Mouse (Mus musculus) cerebellum, adult 11-12 months (tissue): Measurements from ENCODE around the gene Slc4a8.
"Not testable (repeated sequence)": the region's sequence is repeated elsewhere in the genome, so short reads cannot be mapped to it uniquely, and the experiment has no call there.

Experiments used
- DNase-seq: peaks from one replicate; pipeline ENCODE4 v3.0.0; 2022

Slc4a8 gene

GRCm38 (mm10) chr15:100746478-100747120 is 14.9 kb upstream of the Slc4a8 start:
- no peak for DNase-seq

DNA sequence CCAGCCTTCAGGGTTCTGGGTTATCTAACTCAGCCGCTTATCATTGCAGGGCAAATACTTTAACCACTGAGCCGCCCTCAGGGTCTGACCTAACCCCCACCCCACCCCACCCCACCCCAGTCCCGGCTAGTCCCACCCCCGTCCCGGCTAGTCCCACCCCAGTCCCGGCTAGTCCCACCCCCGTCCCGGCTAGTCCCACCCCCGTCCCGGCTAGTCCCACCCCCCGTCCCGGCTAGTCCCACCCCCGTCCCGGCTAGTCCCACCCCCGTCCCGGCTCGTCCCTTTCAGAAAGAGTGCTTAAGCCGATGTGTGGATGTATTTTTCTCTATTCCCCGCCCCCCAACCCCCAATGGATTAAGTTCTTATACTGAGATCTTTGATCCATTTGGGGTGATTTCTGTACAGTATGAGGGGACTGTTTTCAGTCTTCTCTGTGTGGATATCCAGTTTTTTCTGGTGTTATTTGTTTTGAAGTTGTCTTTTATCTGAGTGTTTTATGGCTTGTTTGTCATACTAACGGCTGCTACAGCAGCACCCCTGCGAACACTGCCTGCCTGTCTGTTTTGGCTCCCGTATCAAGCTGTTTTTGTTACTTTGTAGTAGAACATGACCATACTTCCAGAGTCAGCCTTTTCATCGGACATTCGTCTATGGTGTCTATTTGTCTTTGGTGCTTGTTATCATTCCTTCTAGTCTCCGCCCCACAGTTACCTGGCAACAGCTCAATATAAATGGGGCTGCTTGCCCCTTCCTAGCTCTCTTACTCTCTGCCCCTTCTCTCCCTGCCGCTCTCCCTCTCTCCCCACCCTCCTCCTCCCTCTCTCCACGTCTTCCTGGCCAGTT is 14.2 kb upstream of the Slc4a8 start:
- no peak for DNase-seq

DNA sequence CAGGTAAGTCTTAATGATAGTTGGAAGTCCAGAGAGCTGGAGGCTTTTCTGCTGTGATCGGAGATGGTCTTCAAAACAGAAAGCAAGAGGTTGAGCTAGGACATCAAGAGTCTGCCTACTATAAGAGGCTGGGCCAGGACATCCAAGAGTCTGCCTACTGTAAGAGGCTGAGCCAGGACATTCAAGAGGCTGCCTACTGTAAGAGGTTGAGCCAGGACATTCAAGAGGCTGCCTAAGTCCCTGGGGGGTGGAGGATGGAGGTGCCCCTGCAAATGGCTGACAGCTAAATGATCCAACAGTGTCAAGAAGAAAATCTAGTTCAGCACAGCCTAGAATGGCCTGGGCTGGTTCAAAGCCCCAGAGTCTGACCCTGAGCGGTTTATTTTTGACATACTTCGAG is 13.0 kb upstream of the Slc4a8 start:
- no peak for DNase-seq

GRCm38 (mm10) chr15:100749751-100750538 is 11.6 kb upstream of the Slc4a8 start:
- no peak for DNase-seq

GRCm38 (mm10) chr15:100752439-100752838 is 9.1 kb upstream of the Slc4a8 start:
- DNase-seq: no peak

DNA sequence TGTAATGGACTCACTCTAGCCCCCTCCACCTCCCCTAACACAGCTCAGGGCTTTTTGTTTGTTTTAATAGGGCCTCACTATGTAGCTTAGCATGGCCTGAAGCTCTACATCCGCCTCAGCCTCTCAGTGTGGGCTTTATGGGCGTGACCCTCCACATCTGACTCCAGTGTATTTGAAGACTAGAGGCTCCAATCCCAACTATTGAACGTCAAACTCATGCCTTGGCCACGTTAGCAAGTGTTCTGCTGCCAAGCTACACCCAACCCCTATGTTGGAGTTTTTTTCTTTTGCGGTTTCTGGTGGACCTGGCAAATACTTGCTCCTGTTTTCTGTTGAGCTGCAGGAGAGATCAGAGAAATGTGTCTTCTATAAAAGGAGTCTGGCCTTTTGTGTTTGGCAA is 8.5 kb upstream of the Slc4a8 start:
- DNase-seq: no peak

GRCm38 (mm10) chr15:100754041-100754440 is 7.5 kb upstream of the Slc4a8 start:
- DNase-seq: no peak

DNA sequence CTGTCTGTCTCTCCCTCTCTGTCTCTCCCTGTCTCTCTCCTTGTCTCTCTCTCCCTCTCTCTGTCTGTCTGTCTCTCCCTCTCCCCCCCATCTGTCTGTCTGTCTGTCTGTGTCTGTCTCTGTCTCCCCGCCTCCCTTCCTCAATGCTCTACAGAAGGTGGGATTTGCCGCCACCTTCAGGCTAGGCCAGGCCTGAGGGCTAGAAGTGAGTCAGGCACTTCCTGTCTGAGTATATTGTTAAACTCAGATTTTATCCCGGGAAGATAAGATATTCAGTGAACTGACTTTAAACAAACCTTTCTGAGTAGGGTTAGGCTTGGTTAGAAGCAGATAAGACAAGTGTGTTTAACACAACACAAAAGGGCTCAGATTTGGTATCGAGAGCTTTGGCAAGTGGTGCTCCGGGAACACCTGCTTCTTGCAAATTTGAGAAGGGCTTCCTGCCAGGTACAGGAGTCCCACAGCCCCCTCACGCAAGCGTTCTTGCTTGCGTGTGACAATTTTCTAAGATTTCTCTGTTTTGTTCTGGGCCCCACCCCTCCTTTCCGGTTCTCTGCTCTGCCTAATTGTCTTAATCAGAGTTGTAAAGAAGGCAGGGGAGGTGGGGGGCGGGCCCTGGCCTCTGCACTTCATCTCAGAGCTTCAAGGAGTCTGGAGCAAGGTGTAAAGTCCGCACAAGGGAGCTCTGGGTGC is 6.6 kb upstream of the Slc4a8 start:
- no peak for DNase-seq

GRCm38 (mm10) chr15:100755498-100755859 is 6.1 kb upstream of the Slc4a8 start:
- DNase-seq: no peak

DNA sequence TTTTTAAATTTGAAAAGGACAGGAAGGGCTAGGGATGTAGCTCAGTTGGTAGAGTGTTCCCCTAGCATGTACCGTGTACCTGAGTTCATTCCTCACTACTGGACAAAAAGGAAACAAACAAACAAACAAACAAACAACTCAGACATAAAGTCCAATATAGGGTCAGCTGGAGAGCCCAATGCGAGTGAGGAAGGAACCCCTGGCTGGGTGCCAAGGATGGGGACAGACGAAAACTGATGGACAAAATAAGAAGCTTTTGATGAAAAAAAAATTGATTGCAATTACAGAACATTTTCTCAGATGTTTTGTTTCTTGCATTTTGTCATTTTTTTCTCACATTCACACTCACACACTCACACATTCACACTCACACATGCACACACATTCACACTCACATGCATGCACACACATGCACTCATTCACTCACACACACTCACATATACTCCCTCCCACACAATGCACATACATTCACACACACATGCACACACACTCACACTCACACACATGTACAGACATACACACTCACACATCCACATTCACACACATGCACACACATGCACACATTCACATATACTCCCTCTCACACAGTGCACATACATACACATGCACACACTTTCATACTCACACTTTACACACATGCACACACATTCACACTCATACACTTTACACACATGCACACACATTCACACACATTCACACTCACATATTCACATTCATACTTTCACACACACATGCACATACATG is 5.5 kb upstream of the Slc4a8 start:
- DNase-seq: no peak

GRCm38 (mm10) chr15:100757527-100757978 is 4.0 kb upstream of the Slc4a8 start:
- peak; percentile 65 for DNase-seq

DNA sequence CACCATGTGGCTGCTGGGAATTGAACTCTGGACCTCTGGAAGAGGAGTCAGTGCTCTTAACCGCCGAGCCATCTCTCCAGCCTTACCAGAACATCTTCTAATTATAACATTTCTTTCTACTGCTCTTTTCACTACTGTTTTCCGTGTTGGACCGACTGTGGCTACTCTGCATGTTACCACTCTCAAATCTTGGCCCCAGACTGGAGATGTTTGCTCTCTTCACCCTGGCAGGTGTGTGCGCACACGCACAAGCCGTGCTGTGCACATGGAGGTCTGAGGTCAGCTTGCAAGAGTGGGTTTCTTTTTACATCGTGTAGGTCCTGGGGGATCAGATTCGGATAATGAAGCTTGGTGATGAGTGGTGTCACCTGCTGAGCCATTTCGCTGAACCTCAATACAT is 2.3 kb upstream of the Slc4a8 start:
- DNase-seq: no peak

DNA sequence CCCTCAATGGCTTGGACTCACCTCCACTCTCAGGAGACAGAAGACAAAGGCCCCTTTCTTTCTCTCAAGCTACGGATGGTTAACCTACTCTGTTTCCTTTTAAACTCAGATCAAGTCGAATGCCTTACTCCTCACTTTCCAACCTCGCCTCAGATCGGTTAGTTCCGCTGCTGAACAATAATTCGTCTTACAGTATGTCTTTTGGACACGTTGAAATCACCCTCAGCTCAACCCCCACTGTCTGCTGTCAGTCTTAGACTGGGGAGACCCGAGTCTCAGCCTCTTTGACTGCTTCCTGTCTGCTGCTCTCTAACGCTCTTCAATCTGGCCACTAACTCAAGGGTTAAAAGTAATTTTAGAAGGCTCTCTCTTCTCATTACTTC is 520 bp upstream of the Slc4a8 start:
- DNase-seq: peak; percentile 9

GRCm38 (mm10) chr15:100762649-100763048 is 1.1 kb downstream of the Slc4a8 start:
- DNase-seq: peak; percentile 17

GRCm38 (mm10) chr15:100764163-100764951 is 2.8 kb downstream of the Slc4a8 start:
- peak; percentile 20 for DNase-seq

DNA sequence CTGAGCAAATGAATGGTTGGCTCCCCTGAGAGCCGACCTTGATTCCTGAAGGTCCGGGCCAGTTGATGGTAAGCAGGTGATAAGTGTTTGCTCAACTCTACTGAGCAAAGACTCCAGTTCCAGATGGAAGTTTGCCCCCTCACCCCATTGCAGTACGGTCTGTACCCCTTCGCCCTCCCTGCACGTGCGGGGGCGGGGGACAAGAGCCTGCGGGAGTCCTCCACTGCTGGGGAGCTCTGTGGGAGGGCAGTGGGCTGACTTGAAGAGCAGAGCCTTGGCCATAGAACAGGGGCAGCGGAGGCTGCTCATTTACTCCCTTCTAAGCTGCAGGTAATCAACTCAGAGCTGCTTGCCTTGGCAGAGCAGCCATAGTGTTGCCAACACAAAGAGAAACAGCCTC is 5.3 kb downstream of the Slc4a8 start:
- no peak for DNase-seq

- no peak for DNase-seq
These were observed 6.3 kb downstream of the Slc4a8 start for GRCm38 (mm10) chr15:100767851-100768250.

DNA sequence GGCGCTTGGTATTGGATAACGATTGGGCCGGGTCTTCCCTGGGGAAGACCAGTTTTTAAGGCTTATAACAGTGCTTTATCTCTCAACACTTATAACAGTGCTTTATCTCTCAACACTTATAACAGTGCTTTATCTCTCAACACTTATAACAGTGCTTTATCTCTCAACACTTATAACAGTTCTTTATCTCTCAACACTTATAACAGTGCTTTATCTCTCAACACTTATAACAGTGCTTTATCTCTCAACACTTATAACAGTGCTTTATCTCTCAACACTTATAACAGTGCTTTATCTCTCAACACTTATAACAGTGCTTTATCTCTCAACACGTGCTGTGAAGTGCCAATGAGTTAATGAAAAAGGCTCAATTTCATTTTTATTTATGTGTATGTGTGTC is 7.5 kb downstream of the Slc4a8 start:
- not testable (repeated sequence) for DNase-seq

DNA sequence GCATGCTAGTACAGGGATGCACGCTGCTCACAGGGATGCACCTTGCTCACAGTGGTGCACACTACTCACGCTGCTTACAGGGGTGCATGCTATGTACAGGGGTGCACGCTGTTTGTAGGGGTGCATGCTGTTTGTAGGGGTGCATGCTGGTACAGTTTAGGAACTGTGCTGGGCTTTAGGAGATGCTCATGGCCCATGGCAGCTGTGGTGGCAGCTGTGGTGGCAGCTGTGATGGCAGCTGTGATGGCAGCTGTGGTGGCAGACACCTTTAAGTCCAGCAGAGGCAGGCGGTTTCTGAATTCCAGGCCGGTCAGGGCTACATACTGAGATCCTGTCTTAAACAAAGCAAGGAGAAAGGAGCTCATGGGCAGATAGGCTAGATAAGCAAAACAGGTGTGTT is 8.8 kb downstream of the Slc4a8 start:
- no peak for DNase-seq

DNA sequence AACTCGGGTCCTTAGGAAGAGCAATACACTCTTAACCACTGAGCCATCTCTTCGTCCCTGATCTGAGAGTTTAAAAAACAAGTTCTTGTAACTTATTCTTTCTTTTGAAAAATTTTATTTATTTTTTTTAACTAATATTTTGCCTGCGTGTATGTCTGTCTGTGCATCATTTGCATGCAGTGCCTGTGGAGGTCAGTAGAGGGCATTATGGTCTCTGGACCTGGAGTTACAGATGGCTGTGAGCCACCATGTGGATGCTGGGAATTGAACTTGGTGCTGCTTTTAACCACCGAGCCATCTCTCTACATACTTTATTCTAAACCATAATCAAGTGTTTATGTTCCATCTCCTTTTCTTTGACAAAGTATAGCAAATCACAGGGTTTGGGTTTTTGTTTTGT is 11.1 kb downstream of the Slc4a8 start:
- DNase-seq: no peak

GRCm38 (mm10) chr15:100773859-100774258 is 12.3 kb downstream of the Slc4a8 start:
- DNase-seq: not testable (repeated sequence)
